Mouse (Mus musculus): ENCODE measurements around the gene Pla2g12b. TPM values are rescaled to one million over a fixed set of nuclear protein-coding genes. Genes with fewer than 3 reads are reported as not detected.
"Not testable (repeated sequence)": the region's sequence is repeated elsewhere in the genome, so short reads cannot be mapped to it uniquely, and the experiment has no call there.

Pla2g12b gene
- polyA plus RNA-seq, 1 experiment from 2014 or later: 62.2 TPM

DNA sequence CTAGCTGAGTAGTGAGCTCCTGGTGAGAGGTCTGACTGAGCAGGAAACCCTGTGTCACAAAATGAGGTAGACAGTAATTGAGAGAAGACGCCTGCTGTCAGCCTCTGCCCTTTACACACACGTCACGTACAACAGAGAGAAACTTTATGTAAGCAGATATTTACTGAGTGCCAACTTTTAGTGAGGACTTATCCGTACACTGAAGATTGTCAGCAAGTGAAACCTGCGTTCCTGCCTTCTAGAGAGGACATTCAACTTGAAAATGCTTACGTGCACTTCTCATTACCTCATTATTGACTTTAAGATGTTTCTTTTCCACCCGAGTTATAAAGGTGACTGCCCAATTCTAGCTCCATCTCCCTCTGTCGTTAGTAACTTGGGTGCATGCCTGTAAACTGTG, 34.7 kb upstream of the Pla2g12b start:
- WGBS: 88% methylated on average over 8 of the region's 8 CpGs
- Histone ChIP-seq H3K4me2 (ENCODE audit: low read depth, low read length) (no peak overlapping the region), H3K9me3 (ENCODE audit: control insufficient read depth, low read length) (no peaks in the 10 kb centered on the region), H3K4me3 (ENCODE audit: low read length) (no peak overlapping the region), H3K4me1 (ENCODE audit: control insufficient read depth, insufficient read depth, low read length) (no peaks in the 10 kb centered on the region), H3K9ac (ENCODE audit: low read depth, low read length) (no peak overlapping the region), H3K27ac (ENCODE audit: low read length) (no peak overlapping the region), H3K27me3 (replicated peaks; ENCODE audit: control insufficient read depth, insufficient read depth, low read length) (no peaks in the 10 kb centered on the region), H3K36me3 (ENCODE audit: control insufficient read depth, insufficient read depth, low read length) (peaks cover 22% of the 10 kb centered on the region)
- ATAC-seq: no peak

DNA sequence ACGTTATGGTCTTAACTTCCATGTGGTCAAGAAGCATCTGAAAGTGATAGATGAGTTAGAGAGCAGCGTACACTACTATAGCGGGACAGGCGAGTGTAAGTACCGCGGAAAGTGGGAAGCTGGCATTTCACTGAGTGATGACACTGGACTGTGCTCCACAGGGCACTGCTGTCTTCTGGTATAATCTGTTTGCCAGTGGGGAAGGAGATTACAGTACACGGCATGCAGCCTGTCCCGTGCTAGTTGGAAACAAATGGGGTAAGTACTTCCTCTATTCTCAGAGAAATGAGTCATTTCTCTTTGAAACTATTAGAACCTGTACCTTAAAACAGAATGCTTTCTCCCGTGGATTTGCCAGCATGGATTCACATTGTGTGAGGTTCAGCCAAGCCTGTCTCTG, 34.0 kb upstream of the Pla2g12b start:
- Histone ChIP-seq H3K27ac (ENCODE audit: low read length) (no peak overlapping the region), H3K4me2 (ENCODE audit: low read depth, low read length) (no peak overlapping the region), H3K9ac (ENCODE audit: low read depth, low read length) (no peak overlapping the region), H3K36me3 (ENCODE audit: control insufficient read depth, insufficient read depth, low read length) (peaks cover 22% of the 10 kb centered on the region), H3K4me1 (ENCODE audit: control insufficient read depth, insufficient read depth, low read length) (no peaks in the 10 kb centered on the region), H3K4me3 (ENCODE audit: low read length) (no peak overlapping the region), H3K9me3 (ENCODE audit: control insufficient read depth, low read length) (no peaks in the 10 kb centered on the region), H3K27me3 (replicated peaks; ENCODE audit: control insufficient read depth, insufficient read depth, low read length) (no peaks in the 10 kb centered on the region)
- WGBS: 91% methylated on average over 9 of the region's 9 CpGs
- ATAC-seq: no peak

DNA sequence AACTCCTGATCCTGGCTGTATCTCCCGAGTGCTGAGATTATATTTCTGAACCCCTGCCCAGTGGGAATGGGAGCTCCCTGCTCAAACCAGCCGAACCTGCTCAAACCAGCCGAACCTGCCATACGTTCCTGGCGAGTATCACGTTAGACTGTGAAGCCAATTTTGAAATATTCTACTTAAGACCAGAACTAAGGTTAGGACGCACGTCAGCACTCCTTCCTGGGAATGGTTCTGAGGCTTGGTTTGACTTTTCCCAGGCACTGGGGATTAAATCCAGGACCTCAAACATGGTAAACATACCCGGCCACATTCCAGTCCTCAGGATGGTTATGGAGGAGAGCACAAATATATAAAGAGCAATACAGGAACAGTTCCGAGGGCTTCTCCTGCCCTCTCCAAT, 25.6 kb upstream of the Pla2g12b start:
- Histone ChIP-seq H3K27me3 (replicated peaks; ENCODE audit: control insufficient read depth, insufficient read depth, low read length) (no peaks in the 10 kb centered on the region), H3K4me2 (ENCODE audit: low read depth, low read length) (no peak overlapping the region), H3K4me1 (ENCODE audit: control insufficient read depth, insufficient read depth, low read length) (no peaks in the 10 kb centered on the region), H3K27ac (ENCODE audit: low read length) (no peak overlapping the region), H3K9me3 (ENCODE audit: control insufficient read depth, low read length) (no peaks in the 10 kb centered on the region), H3K36me3 (ENCODE audit: control insufficient read depth, insufficient read depth, low read length) (no peaks in the 10 kb centered on the region), H3K4me3 (ENCODE audit: low read length) (no peak overlapping the region), H3K9ac (ENCODE audit: low read depth, low read length) (no peak overlapping the region)
- ATAC-seq: no peak
- 66% methylated on average over 10 of the region's 10 CpGs for WGBS

DNA sequence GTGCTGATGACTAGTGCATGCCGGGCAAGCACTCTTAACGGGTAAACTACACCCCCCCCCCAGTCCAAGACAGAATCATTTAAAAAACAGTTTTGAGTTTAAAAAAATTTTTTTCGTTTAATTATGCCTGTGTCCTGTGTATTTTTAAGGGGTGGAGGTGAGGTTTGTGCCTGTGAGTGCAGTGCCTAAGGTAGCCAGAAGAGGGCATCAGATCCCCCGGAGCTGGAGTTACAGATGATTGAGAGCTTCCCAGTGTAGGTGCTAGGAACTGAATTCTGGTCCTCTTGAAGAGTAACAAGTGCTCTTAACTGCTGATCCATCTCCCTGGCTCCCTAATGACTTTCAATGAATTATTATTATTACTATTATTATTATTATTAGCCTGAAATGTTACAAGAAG, 24.7 kb upstream of the Pla2g12b start:
- no peak overlapping the region for H3K9ac ChIP-seq (ENCODE audit: low read depth, low read length)
- no peaks in the 10 kb centered on the region for H3K9me3 ChIP-seq (ENCODE audit: control insufficient read depth, low read length)
- H3K27me3 ChIP-seq (replicated peaks; ENCODE audit: control insufficient read depth, insufficient read depth, low read length): no peaks in the 10 kb centered on the region
- 94% methylated on average over 4 of the region's 4 CpGs for WGBS
- no peaks in the 10 kb centered on the region for H3K36me3 ChIP-seq (ENCODE audit: control insufficient read depth, insufficient read depth, low read length)
- no peak overlapping the region for H3K4me2 ChIP-seq (ENCODE audit: low read depth, low read length)
- H3K4me3 ChIP-seq (ENCODE audit: low read length): no peak overlapping the region
- no peak overlapping the region for H3K27ac ChIP-seq (ENCODE audit: low read length)
- no peaks in the 10 kb centered on the region for H3K4me1 ChIP-seq (ENCODE audit: control insufficient read depth, insufficient read depth, low read length)
- ATAC-seq: no peak

DNA sequence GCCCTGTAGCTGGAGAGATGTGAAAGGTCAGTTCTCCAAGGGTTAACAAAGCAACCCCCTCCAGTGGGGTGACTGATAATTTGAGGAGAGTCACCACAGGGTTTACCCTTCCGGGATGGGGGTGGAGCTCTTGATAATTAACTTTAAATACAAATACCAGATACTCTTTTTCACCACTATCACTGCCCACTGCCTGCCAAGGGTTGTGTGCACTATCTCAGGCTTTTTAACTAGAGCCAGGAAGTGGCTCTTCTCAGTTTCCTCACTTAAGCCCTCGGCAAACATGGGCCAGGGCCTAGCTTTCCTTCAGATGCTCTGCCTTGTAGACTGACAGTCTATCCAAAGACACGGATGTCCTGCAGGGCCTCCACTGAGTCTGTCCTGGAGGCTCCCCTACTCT, 23.5 kb upstream of the Pla2g12b start:
- H3K4me3 ChIP-seq (ENCODE audit: low read length): no peak overlapping the region
- no peaks in the 10 kb centered on the region for H3K27me3 ChIP-seq (replicated peaks; ENCODE audit: control insufficient read depth, insufficient read depth, low read length)
- 36% methylated on average over 3 of the region's 3 CpGs for WGBS
- ATAC-seq: no peak
- H3K27ac ChIP-seq (ENCODE audit: low read length): no peak overlapping the region
- H3K36me3 ChIP-seq (ENCODE audit: control insufficient read depth, insufficient read depth, low read length): no peaks in the 10 kb centered on the region
- no peaks in the 10 kb centered on the region for H3K4me1 ChIP-seq (ENCODE audit: control insufficient read depth, insufficient read depth, low read length)
- no peaks in the 10 kb centered on the region for H3K9me3 ChIP-seq (ENCODE audit: control insufficient read depth, low read length)
- no peak overlapping the region for H3K4me2 ChIP-seq (ENCODE audit: low read depth, low read length)
- no peak overlapping the region for H3K9ac ChIP-seq (ENCODE audit: low read depth, low read length)

DNA sequence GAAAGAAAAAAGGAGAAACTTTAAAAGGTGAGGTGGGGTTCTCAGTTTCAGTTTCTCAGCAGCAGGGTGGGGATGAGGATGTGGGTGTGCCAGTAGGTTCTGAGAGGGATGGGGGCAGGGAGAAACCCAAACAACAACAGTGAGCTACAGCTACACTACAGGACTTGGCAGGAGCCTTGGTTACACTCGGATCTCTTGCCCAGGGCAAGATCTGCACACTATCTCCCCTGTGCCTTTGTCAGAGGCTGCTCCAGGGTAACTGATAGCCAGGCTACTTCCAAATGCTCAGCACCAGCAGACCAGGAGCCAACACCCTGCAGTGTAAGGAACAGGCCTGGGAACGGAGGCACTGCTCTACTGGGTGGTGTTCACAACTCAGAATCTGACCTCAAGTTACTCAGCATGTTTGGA, 23.0 kb upstream of the Pla2g12b start:
- WGBS: 48% methylated on average over 2 of the region's 2 CpGs
- H3K9ac ChIP-seq (ENCODE audit: low read depth, low read length): no peak overlapping the region
- H3K27ac ChIP-seq (ENCODE audit: low read length): no peak overlapping the region
- no peak overlapping the region for H3K4me2 ChIP-seq (ENCODE audit: low read depth, low read length)
- H3K27me3 ChIP-seq (replicated peaks; ENCODE audit: control insufficient read depth, insufficient read depth, low read length): no peaks in the 10 kb centered on the region
- H3K9me3 ChIP-seq (ENCODE audit: control insufficient read depth, low read length): no peaks in the 10 kb centered on the region
- H3K4me1 ChIP-seq (ENCODE audit: control insufficient read depth, insufficient read depth, low read length): no peaks in the 10 kb centered on the region
- no peak for ATAC-seq
- H3K4me3 ChIP-seq (ENCODE audit: low read length): no peak overlapping the region
- no peaks in the 10 kb centered on the region for H3K36me3 ChIP-seq (ENCODE audit: control insufficient read depth, insufficient read depth, low read length)

DNA sequence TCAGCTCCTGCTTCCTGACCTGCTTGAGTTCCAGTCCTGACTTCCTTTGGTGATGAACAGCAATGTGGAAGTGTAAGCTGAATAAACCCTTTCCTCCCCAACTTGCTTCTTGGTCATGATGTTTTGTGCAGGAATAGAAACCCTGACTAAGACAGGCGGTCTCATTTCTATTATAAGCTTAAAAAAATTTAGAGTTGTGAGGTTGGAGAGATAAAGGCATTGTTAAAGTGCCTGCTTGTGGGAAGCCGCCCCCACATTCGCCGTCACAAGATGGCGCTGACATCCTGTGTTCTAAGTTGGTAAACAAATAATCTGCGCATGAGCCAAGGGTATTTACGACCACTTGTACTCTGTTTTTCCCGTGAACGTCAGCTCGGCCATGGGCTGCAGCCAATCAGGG, 21.9 kb upstream of the Pla2g12b start:
- not testable (repeated sequence) for H3K36me3 ChIP-seq (ENCODE audit: control insufficient read depth, insufficient read depth, low read length); ATAC-seq
- WGBS: 66% methylated on average over 6 of the region's 10 CpGs

DNA sequence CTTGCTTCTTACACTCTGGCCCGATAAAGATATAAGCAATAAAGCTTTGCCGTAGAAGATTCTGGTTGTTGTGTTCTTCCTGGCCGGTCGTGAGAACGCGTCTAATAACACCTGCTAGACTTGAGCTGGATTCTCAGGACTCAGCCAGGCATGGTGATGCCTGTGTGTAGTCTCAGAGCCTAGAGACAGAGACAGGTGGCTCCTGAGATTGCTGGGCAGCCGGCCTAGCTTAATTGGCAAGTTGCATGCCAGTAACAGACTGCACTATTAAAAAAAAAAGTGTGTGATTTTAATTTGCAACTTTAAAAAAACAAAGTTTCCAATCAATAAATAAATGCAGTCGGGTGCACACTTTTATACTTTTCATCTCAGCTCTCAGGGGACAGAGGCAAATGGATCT, 16.5 kb upstream of the Pla2g12b start:
- Histone ChIP-seq H3K27ac (ENCODE audit: low read length) (no peak overlapping the region), H3K9ac (ENCODE audit: low read depth, low read length) (no peak overlapping the region), H3K4me1 (ENCODE audit: control insufficient read depth, insufficient read depth, low read length) (0 out of 2 replicates have a peak, but pooled peaks cover 1% of the 10 kb centered on the region), H3K4me3 (ENCODE audit: low read length) (no peak overlapping the region), H3K36me3 (ENCODE audit: control insufficient read depth, insufficient read depth, low read length) (no peaks in the 10 kb centered on the region), H3K9me3 (ENCODE audit: control insufficient read depth, low read length) (peaks cover 8% of the 10 kb centered on the region), H3K27me3 (replicated peaks; ENCODE audit: control insufficient read depth, insufficient read depth, low read length) (no peaks in the 10 kb centered on the region), H3K4me2 (ENCODE audit: low read depth, low read length) (no peak overlapping the region)
- WGBS: 87% methylated on average over 7 of the region's 8 CpGs
- no peak for ATAC-seq

More for the DNA sequence above, 21.9 kb upstream of the Pla2g12b start:
- H3K4me2 ChIP-seq (ENCODE audit: low read depth, low read length); H3K4me1 ChIP-seq (ENCODE audit: control insufficient read depth, insufficient read depth, low read length); H3K9me3 ChIP-seq (ENCODE audit: control insufficient read depth, low read length); H3K4me3 ChIP-seq (ENCODE audit: low read length); H3K9ac ChIP-seq (ENCODE audit: low read depth, low read length); H3K27me3 ChIP-seq (replicated peaks; ENCODE audit: control insufficient read depth, insufficient read depth, low read length); H3K27ac ChIP-seq (ENCODE audit: low read length): not testable (repeated sequence)

DNA sequence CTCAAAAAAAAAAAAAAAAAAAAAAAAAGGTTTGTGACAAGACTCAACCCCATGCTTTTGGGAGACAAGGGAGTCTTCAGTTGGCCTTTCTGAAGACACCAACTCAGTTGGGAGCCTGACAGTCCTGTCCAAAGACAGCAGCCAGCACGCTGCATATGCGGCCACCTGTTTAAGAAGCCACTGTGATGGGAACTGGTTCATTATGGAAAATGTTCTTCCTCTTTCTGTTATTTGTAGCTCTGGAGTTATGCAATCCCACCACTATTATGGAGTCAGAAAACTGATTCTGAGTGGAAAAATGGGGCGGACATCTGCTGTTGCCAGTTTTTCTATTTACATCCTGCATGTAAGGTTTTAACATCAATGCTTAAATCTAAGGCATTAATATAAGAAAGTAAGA, 13.8 kb upstream of the Pla2g12b start:
- no peak overlapping the region for H3K4me2 ChIP-seq (ENCODE audit: low read depth, low read length)
- WGBS: 97% methylated on average over 3 of the region's 3 CpGs
- no peak overlapping the region for H3K4me3 ChIP-seq (ENCODE audit: low read length)
- H3K9me3 ChIP-seq (ENCODE audit: control insufficient read depth, low read length): peaks cover 8% of the 10 kb centered on the region
- no peaks in the 10 kb centered on the region for H3K27me3 ChIP-seq (replicated peaks; ENCODE audit: control insufficient read depth, insufficient read depth, low read length)
- 0 out of 2 replicates have a peak, but pooled peaks cover 3% of the 10 kb centered on the region for H3K4me1 ChIP-seq (ENCODE audit: control insufficient read depth, insufficient read depth, low read length)
- H3K9ac ChIP-seq (ENCODE audit: low read depth, low read length): no peak overlapping the region
- no peak for ATAC-seq
- H3K27ac ChIP-seq (ENCODE audit: low read length): no peak overlapping the region
- H3K36me3 ChIP-seq (ENCODE audit: control insufficient read depth, insufficient read depth, low read length): no peaks in the 10 kb centered on the region

DNA sequence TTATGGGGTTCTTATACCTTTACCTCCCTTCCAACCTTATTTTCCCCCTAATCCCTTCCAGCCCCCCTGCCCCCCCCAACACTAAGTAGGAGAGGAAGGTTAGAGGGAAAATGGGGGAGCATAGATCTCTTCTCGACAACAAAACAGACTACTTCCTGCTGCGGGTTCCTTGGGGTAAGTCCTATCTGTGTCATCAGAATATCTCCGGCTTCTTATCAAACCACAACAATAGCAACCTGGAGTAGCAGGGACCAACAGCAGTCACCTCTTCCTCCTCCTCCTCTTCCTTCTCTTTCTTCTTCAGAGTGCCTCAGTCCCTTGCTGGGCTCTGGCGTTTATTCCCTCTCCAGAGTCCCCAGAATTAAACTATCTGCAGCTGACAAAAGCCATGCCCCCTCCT, 11.6 kb upstream of the Pla2g12b start:
- WGBS: 33% methylated on average over 4 of the region's 4 CpGs
- no peak overlapping the region for H3K27ac ChIP-seq (ENCODE audit: low read length)
- H3K9ac ChIP-seq (ENCODE audit: low read depth, low read length): no peak overlapping the region
- ATAC-seq: no peak
- H3K4me3 ChIP-seq (ENCODE audit: low read length): no peak overlapping the region
- 0 out of 2 replicates have a peak, but pooled peaks cover 3% of the 10 kb centered on the region for H3K4me1 ChIP-seq (ENCODE audit: control insufficient read depth, insufficient read depth, low read length)
- H3K36me3 ChIP-seq (ENCODE audit: control insufficient read depth, insufficient read depth, low read length): no peaks in the 10 kb centered on the region
- H3K27me3 ChIP-seq (replicated peaks; ENCODE audit: control insufficient read depth, insufficient read depth, low read length): no peaks in the 10 kb centered on the region
- no peak overlapping the region for H3K4me2 ChIP-seq (ENCODE audit: low read depth, low read length)
- peaks cover 8% of the 10 kb centered on the region for H3K9me3 ChIP-seq (ENCODE audit: control insufficient read depth, low read length)

Measured in intestine, embryonic 16.5 days (tissue).